Mouse (Mus musculus): ENCODE results near the gene Gabarapl2. TPM values are rescaled to one million over a fixed set of nuclear protein-coding genes. Genes with fewer than 3 reads are reported as not detected.

The Gabarapl2 gene
- polyA plus RNA-seq, 1 experiment from 2014 or later: 314 TPM

GRCm38 (mm10) chr8:111960591-111961321 is 20.3 kb downstream of the Gabarapl2 start:
- WGBS: 76% methylated on average over 15 of the region's 15 CpGs

GRCm38 (mm10) chr8:111961330-111961729 is 20.8 kb downstream of the Gabarapl2 start:
- 65% methylated on average over 3 of the region's 3 CpGs for WGBS
- no peak overlapping the region for H3K27ac ChIP-seq (ENCODE audit: low read depth, low read length)
- H3K9ac ChIP-seq (ENCODE audit: low read length): no peak overlapping the region
- ATAC-seq (ENCODE audit: insufficient read depth, low FRiP score, low TSS enrichment) (no peak), DNase-seq (ENCODE audit: low spot score) (no peak)
- H3K4me1 ChIP-seq (ENCODE audit: control insufficient read depth, insufficient read depth, low read length): no peaks in the 10 kb centered on the region
- H3K4me2 ChIP-seq (ENCODE audit: low read depth): no peak overlapping the region
- H3K27me3 ChIP-seq (ENCODE audit: control insufficient read depth, insufficient read depth, low read length): no peaks in the 10 kb centered on the region
- no peak overlapping the region for H3K4me3 ChIP-seq (ENCODE audit: low read depth, low read length)
- H3K9me3 ChIP-seq (ENCODE audit: control insufficient read depth, low read length): no peaks in the 10 kb centered on the region
- H3K36me3 ChIP-seq (ENCODE audit: control insufficient read depth, insufficient read depth, low read length): peaks cover 8% of the 10 kb centered on the region

More at GRCm38 (mm10) chr8:111960591-111961321, 20.3 kb downstream of the Gabarapl2 start:
- Histone ChIP-seq H3K36me3 (ENCODE audit: control insufficient read depth, insufficient read depth, low read length) (peaks cover 8% of the 10 kb centered on the region), H3K27ac (ENCODE audit: low read depth, low read length) (no peak overlapping the region), H3K4me2 (ENCODE audit: low read depth) (no peak overlapping the region), H3K9me3 (ENCODE audit: control insufficient read depth, low read length) (no peaks in the 10 kb centered on the region), H3K4me3 (ENCODE audit: low read depth, low read length) (no peak overlapping the region), H3K27me3 (ENCODE audit: control insufficient read depth, insufficient read depth, low read length) (no peaks in the 10 kb centered on the region), H3K4me1 (ENCODE audit: control insufficient read depth, insufficient read depth, low read length) (no peaks in the 10 kb centered on the region), H3K9ac (ENCODE audit: low read length) (no peak overlapping the region)
- ATAC-seq (ENCODE audit: insufficient read depth, low FRiP score, low TSS enrichment): no peak
- DNase-seq (ENCODE audit: low spot score): no peak

- DNase-seq (ENCODE audit: low spot score): no peak
Measured at GRCm38 (mm10) chr8:111962589-111962988, 22.1 kb downstream of the Gabarapl2 start.

GRCm38 (mm10) chr8:111963091-111963490 is 22.6 kb downstream of the Gabarapl2 start:
- Histone ChIP-seq H3K4me3 (ENCODE audit: low read depth, low read length) (no peak overlapping the region), H3K36me3 (ENCODE audit: control insufficient read depth, insufficient read depth, low read length) (no peaks in the 10 kb centered on the region; the same call in 1 of the 2 replicates), H3K9ac (ENCODE audit: low read length) (no peak overlapping the region), H3K27ac (ENCODE audit: low read depth, low read length) (no peak overlapping the region), H3K4me1 (ENCODE audit: control insufficient read depth, insufficient read depth, low read length) (no peaks in the 10 kb centered on the region), H3K9me3 (ENCODE audit: control insufficient read depth, low read length) (no peaks in the 10 kb centered on the region), H3K27me3 (ENCODE audit: control insufficient read depth, insufficient read depth, low read length) (no peaks in the 10 kb centered on the region), H3K4me2 (ENCODE audit: low read depth) (no peak overlapping the region)
- 76% methylated on average over 10 of the region's 10 CpGs for WGBS
- ATAC-seq (ENCODE audit: insufficient read depth, low FRiP score, low TSS enrichment) (no peak), DNase-seq (ENCODE audit: low spot score) (no peak)

More at GRCm38 (mm10) chr8:111962589-111962988, 22.1 kb downstream of the Gabarapl2 start:
- H3K27me3 ChIP-seq (ENCODE audit: control insufficient read depth, insufficient read depth, low read length): no peaks in the 10 kb centered on the region
- no peaks in the 10 kb centered on the region; the same call in 1 of the 2 replicates for H3K36me3 ChIP-seq (ENCODE audit: control insufficient read depth, insufficient read depth, low read length)
- H3K27ac ChIP-seq (ENCODE audit: low read depth, low read length): no peak overlapping the region
- H3K4me1 ChIP-seq (ENCODE audit: control insufficient read depth, insufficient read depth, low read length): no peaks in the 10 kb centered on the region
- H3K9me3 ChIP-seq (ENCODE audit: control insufficient read depth, low read length): no peaks in the 10 kb centered on the region
- H3K4me2 ChIP-seq (ENCODE audit: low read depth): no peak overlapping the region
- H3K9ac ChIP-seq (ENCODE audit: low read length): no peak overlapping the region
- no peak for ATAC-seq (ENCODE audit: insufficient read depth, low FRiP score, low TSS enrichment)
- H3K4me3 ChIP-seq (ENCODE audit: low read depth, low read length): no peak overlapping the region
- WGBS: 86% methylated on average over 1 of the region's 1 CpGs

- no peaks in the 10 kb centered on the region for H3K9me3 ChIP-seq (ENCODE audit: control insufficient read depth, low read length)
- 76% methylated on average over 4 of the region's 4 CpGs for WGBS
- ATAC-seq (ENCODE audit: insufficient read depth, low FRiP score, low TSS enrichment): no peak
Measured at GRCm38 (mm10) chr8:111963546-111963945, 23.0 kb downstream of the Gabarapl2 start.

GRCm38 (mm10) chr8:111964351-111964750 is 23.8 kb downstream of the Gabarapl2 start:
- no peak for DNase-seq (ENCODE audit: low spot score)

More at GRCm38 (mm10) chr8:111963546-111963945, 23.0 kb downstream of the Gabarapl2 start:
- no peak overlapping the region for H3K9ac ChIP-seq (ENCODE audit: low read length)
- H3K4me1 ChIP-seq (ENCODE audit: control insufficient read depth, insufficient read depth, low read length): no peaks in the 10 kb centered on the region
- no peak overlapping the region for H3K4me2 ChIP-seq (ENCODE audit: low read depth)
- H3K4me3 ChIP-seq (ENCODE audit: low read depth, low read length): no peak overlapping the region
- no peaks in the 10 kb centered on the region; the same call in 1 of the 2 replicates for H3K36me3 ChIP-seq (ENCODE audit: control insufficient read depth, insufficient read depth, low read length)
- H3K27ac ChIP-seq (ENCODE audit: low read depth, low read length): no peak overlapping the region
- H3K27me3 ChIP-seq (ENCODE audit: control insufficient read depth, insufficient read depth, low read length): no peaks in the 10 kb centered on the region
- DNase-seq (ENCODE audit: low spot score): no peak

GRCm38 (mm10) chr8:111964849-111965561 is 24.5 kb downstream of the Gabarapl2 start:
- 82% methylated on average over 7 of the region's 7 CpGs for WGBS
- no peaks in the 10 kb centered on the region for H3K4me1 ChIP-seq (ENCODE audit: control insufficient read depth, insufficient read depth, low read length)
- H3K4me2 ChIP-seq (ENCODE audit: low read depth): no peak overlapping the region
- H3K4me3 ChIP-seq (ENCODE audit: low read depth, low read length): no peak overlapping the region
- no peak for DNase-seq (ENCODE audit: low spot score)
- H3K9ac ChIP-seq (ENCODE audit: low read length): no peak overlapping the region
- no peaks in the 10 kb centered on the region for H3K9me3 ChIP-seq (ENCODE audit: control insufficient read depth, low read length)
- H3K27me3 ChIP-seq (ENCODE audit: control insufficient read depth, insufficient read depth, low read length): no peaks in the 10 kb centered on the region
- no peaks in the 10 kb centered on the region; the same call in 1 of the 2 replicates for H3K36me3 ChIP-seq (ENCODE audit: control insufficient read depth, insufficient read depth, low read length)
- ATAC-seq (ENCODE audit: insufficient read depth, low FRiP score, low TSS enrichment): no peak
- H3K27ac ChIP-seq (ENCODE audit: low read depth, low read length): no peak overlapping the region

More at GRCm38 (mm10) chr8:111964351-111964750, 23.8 kb downstream of the Gabarapl2 start:
- ATAC-seq (ENCODE audit: insufficient read depth, low FRiP score, low TSS enrichment): no peak
- WGBS: 58% methylated on average over 5 of the region's 5 CpGs
- H3K9me3 ChIP-seq (ENCODE audit: control insufficient read depth, low read length): no peaks in the 10 kb centered on the region
- no peaks in the 10 kb centered on the region; the same call in 1 of the 2 replicates for H3K36me3 ChIP-seq (ENCODE audit: control insufficient read depth, insufficient read depth, low read length)
- no peak overlapping the region for H3K27ac ChIP-seq (ENCODE audit: low read depth, low read length)
- H3K27me3 ChIP-seq (ENCODE audit: control insufficient read depth, insufficient read depth, low read length): no peaks in the 10 kb centered on the region
- H3K4me1 ChIP-seq (ENCODE audit: control insufficient read depth, insufficient read depth, low read length): no peaks in the 10 kb centered on the region
- no peak overlapping the region for H3K9ac ChIP-seq (ENCODE audit: low read length)
- no peak overlapping the region for H3K4me3 ChIP-seq (ENCODE audit: low read depth, low read length)
- H3K4me2 ChIP-seq (ENCODE audit: low read depth): no peak overlapping the region

- WGBS: 84% methylated on average over 5 of the region's 5 CpGs
- ATAC-seq (ENCODE audit: insufficient read depth, low FRiP score, low TSS enrichment) (no peak), DNase-seq (ENCODE audit: low spot score) (no peak)
- no peak overlapping the region for H3K4me3 ChIP-seq (ENCODE audit: low read depth, low read length)
- no peak overlapping the region for H3K4me2 ChIP-seq (ENCODE audit: low read depth)
- H3K9me3 ChIP-seq (ENCODE audit: control insufficient read depth, low read length): no peaks in the 10 kb centered on the region
- no peaks in the 10 kb centered on the region for H3K27me3 ChIP-seq (ENCODE audit: control insufficient read depth, insufficient read depth, low read length)
- no peaks in the 10 kb centered on the region; the same call in 1 of the 2 replicates for H3K36me3 ChIP-seq (ENCODE audit: control insufficient read depth, insufficient read depth, low read length)
- no peaks in the 10 kb centered on the region for H3K4me1 ChIP-seq (ENCODE audit: control insufficient read depth, insufficient read depth, low read length)
- H3K9ac ChIP-seq (ENCODE audit: low read length): no peak overlapping the region
- no peak overlapping the region for H3K27ac ChIP-seq (ENCODE audit: low read depth, low read length)
Measured at GRCm38 (mm10) chr8:111967246-111967870, 26.9 kb downstream of the Gabarapl2 start.
